21 mouse cellular contexts compared by ENCODE assay signal in genomic region chr14:16074089-16074488, GRCm38 (mm10).
DNase-seq lines count a peak whose midpoint lies in the region; ATAC-seq lines count a peak whose summit lies in the region.
"Had no signal": no experiment of that assay in that cellular context is flagged by ENCODE, and none has a peak within 500 bp of the region (broad histone marks: within the 10 kb centered on the region; RNA-seq: fewer than 3 reads in every experiment).

No protein-coding gene starts in this region.

- DNase-seq in hindbrain, embryonic 14.5 days (ENCODE audit: low spot score): no peak
- DNase-seq in right cerebral cortex, postnatal 10 days (ENCODE audit: low spot score in 2 of 2): peak; percentile 32
- no peak for DNase-seq in right cerebral cortex, adult 2 months (ENCODE audit: low spot score in 2 of 2)
- DNase-seq in cerebellum, adult 9-10 months: peak; percentile 84
- no peak for DNase-seq in gastrocnemius, postnatal 25 days
- DNase-seq: adrenal gland, postnatal 14 days; heart, adult 18-20 months; kidney, adult 18-20 months; kidney, postnatal 25 days; layer of hippocampus, adult 9-11 months; liver; liver, postnatal 0 days; thymus, adult 2 months had no signal

- no peaks in the 10 kb centered on the region for H3K4me1 ChIP-seq in hindbrain, embryonic 14.5 days (replicated peaks; ENCODE audit: control insufficient read depth, insufficient read depth, low read length)
- H3K4me1 ChIP-seq in hindbrain, embryonic 13.5 days (replicated peaks): no peaks in the 10 kb centered on the region
- no peaks in the 10 kb centered on the region for H3K4me1 ChIP-seq in kidney, embryonic 15.5 days
- H3K4me1 ChIP-seq: heart, embryonic 15.5 days; hindbrain, embryonic 10.5 days; midbrain, embryonic 12.5 days; stomach, embryonic 15.5 days had no signal

- H3K4me2 ChIP-seq in hindbrain, embryonic 14.5 days (replicated peaks): no peak overlapping the region
- H3K4me2 ChIP-seq in hindbrain, embryonic 13.5 days: no peak overlapping the region
- H3K4me2 ChIP-seq in kidney, embryonic 15.5 days: no peak overlapping the region
- H3K4me2 ChIP-seq: heart, embryonic 15.5 days; midbrain, embryonic 12.5 days; stomach, embryonic 15.5 days had no signal

- no peaks in the 10 kb centered on the region for H3K9me3 ChIP-seq in hindbrain, embryonic 14.5 days (ENCODE audit: control insufficient read depth, low read length)
- H3K9me3 ChIP-seq in hindbrain, embryonic 13.5 days: no peaks in the 10 kb centered on the region
- no peaks in the 10 kb centered on the region for H3K9me3 ChIP-seq in kidney, embryonic 15.5 days (replicated peaks)
- H3K9me3 ChIP-seq: heart, embryonic 15.5 days; midbrain, embryonic 12.5 days; stomach, embryonic 15.5 days had no signal

- no peak overlapping the region for H3K4me3 ChIP-seq in hindbrain, embryonic 14.5 days (replicated peaks; ENCODE audit: low read length)
- no peak overlapping the region for H3K4me3 ChIP-seq in hindbrain, embryonic 13.5 days
- no peak overlapping the region for H3K4me3 ChIP-seq in kidney, embryonic 15.5 days (replicated peaks)
- H3K4me3 ChIP-seq: heart, embryonic 15.5 days; hindbrain, embryonic 10.5 days; midbrain, embryonic 12.5 days; myocyte; stomach, embryonic 15.5 days had no signal

- H3K27me3 ChIP-seq in hindbrain, embryonic 14.5 days (ENCODE audit: control insufficient read depth, insufficient read depth, low read length): no peaks in the 10 kb centered on the region
- H3K27me3 ChIP-seq in hindbrain, embryonic 13.5 days: no peaks in the 10 kb centered on the region
- no peaks in the 10 kb centered on the region for H3K27me3 ChIP-seq in kidney, embryonic 15.5 days
- H3K27me3 ChIP-seq: heart, embryonic 15.5 days; midbrain, embryonic 12.5 days; stomach, embryonic 15.5 days had no signal

- no peak overlapping the region for H3K9ac ChIP-seq in hindbrain, embryonic 14.5 days
- no peak overlapping the region for H3K9ac ChIP-seq in hindbrain, embryonic 13.5 days
- H3K9ac ChIP-seq in kidney, embryonic 15.5 days: no peak overlapping the region
- H3K9ac ChIP-seq: heart, embryonic 15.5 days; liver, postnatal 0 days; midbrain, embryonic 12.5 days; stomach, embryonic 15.5 days had no signal

- WGBS in hindbrain, embryonic 14.5 days: 62% methylated on average over 1 of the region's 1 CpGs
- 78% methylated on average over 1 of the region's 1 CpGs for WGBS in hindbrain, embryonic 13.5 days
- 76% methylated on average over 1 of the region's 1 CpGs for WGBS in kidney, embryonic 15.5 days

- H3K36me3 ChIP-seq in hindbrain, embryonic 14.5 days (replicated peaks; ENCODE audit: control insufficient read depth, insufficient read depth): no peaks in the 10 kb centered on the region
- no peaks in the 10 kb centered on the region for H3K36me3 ChIP-seq in hindbrain, embryonic 13.5 days
- no peaks in the 10 kb centered on the region for H3K36me3 ChIP-seq in kidney, embryonic 15.5 days
- H3K36me3 ChIP-seq: heart, embryonic 15.5 days; hindbrain, embryonic 10.5 days; midbrain, embryonic 12.5 days; stomach, embryonic 15.5 days had no signal

- 0 out of 2 replicates have a peak, but pooled peaks have one; percentile 24 for ATAC-seq in hindbrain, embryonic 14.5 days (ENCODE audit: low FRiP score)
- ATAC-seq in hindbrain, embryonic 13.5 days (ENCODE audit: low FRiP score): no peak
- ATAC-seq in kidney, embryonic 15.5 days (replicated peaks; ENCODE audit: low FRiP score): no peak
- ATAC-seq in megakaryocyte progenitor cell, adult 5-6 weeks (replicated peaks; ENCODE audit: poor library complexity): no peak
- ATAC-seq: liver, postnatal 0 days had no signal

- no peak overlapping the region for H3K27ac ChIP-seq in hindbrain, embryonic 14.5 days
- no peak overlapping the region for H3K27ac ChIP-seq in hindbrain, embryonic 13.5 days
- H3K27ac ChIP-seq in kidney, embryonic 15.5 days: no peak overlapping the region
- H3K27ac ChIP-seq: heart, embryonic 15.5 days; hindbrain, embryonic 10.5 days; midbrain, embryonic 12.5 days; stomach, embryonic 15.5 days had no signal

Comparison
In these comparisons a context has a peak if more than half of its experiments do, and no peak if none do; other contexts are left out.
1. DNase-seq: peak in right cerebral cortex, postnatal 10 days (2 of 2) and cerebellum, adult 9-10 months (single experiment); none in hindbrain, embryonic 14.5 days (single experiment), right cerebral cortex, adult 2 months (0 of 2) and gastrocnemius, postnatal 25 days (single experiment).